Mouse (Mus musculus) brain, adult 10 weeks (tissue): ENCODE measurements around the gene Olfr923. TPM values are rescaled to one million over a fixed set of nuclear protein-coding genes. Genes with fewer than 3 reads are reported as not detected.

ENCODE experiments used
- polyA plus RNA-seq: library from polyadenylated mRNA; stranded (reverse); fragments of 350-450 nt; fragmentation: Illumina TruSeq; extraction: RNeasy Lipid Tissue Mini Kit (QIAGEN cat#74804); gene quantifications from one replicate; pipeline ENCODE4 v1.2.3, GENCODE M21; 2015; ENCODE audit warnings: low read depth, low replicate concordance

Gene Olfr923
- polyA plus RNA-seq, result not detected

DNA sequence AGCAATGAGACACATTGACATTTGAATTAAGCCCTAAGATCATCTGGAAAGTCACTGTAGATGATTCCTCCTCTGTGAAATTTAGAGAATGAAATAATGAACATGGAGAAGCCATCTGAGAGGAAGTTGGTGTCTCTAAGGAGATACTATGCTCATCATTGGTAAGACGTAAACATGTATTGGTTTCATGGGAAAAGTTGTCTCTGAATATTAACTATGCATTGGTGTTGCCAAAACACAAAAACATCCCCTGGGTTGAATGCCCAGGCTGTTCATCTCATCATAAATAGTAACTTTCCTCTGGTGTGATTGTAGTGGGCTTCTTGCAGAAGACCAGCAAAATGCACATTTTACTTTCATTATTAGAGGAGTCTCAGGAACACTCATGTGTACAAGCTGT, at the start of gene Olfr923:
Olfr923 (plus strand) TSS at position 301 of the 400 bp plus-strand sequence.

DNA sequence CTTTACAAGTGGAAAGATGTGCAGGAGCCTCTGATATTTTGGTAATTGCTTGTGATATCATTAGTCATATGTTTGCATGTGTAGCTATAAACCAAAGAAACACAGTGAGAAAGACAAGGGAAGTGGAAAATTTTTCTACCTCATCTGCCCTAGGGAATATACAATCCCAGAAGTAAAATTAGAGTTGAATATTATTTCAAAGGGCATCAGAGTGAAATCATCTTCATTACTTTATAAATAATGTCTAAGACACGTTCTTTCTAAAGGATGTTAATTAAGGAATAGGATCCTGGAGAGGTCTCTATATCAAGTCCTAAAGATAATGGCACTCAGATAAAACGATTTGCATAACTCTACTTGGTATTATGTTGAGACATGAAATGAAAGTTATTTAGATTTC, 12.0 kb upstream of the Olfr923 start, which contains the start of gene Olfr922:
Olfr922 (plus strand) TSS at position 301 of the 400 bp plus-strand sequence.

GRCm38 (mm10) chr9:38844149-38844548, 17.8 kb downstream of the Olfr923 start, which contains the start of gene Olfr924:
Gene Olfr924, plus strand, starts transcription at chr9:38844449.

DNA sequence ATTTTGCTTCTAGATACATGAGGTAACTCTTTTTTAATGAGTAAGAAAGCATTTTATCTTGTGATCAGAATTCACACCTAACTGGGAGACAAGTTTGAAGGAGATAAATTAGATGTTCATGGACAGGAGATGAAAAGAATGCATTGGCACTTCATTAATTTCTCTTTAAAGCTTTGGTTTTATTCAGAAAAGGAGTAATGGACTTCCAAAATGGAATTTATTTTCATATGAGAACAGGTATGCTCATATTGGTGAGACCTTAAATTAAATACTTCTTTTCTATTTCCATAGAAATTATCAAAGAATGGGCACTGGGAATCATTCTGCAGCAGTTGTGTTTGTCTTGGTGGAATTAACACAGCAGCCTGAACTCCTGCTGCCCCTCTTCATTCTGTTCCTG, 28.4 kb downstream of the Olfr923 start, which contains the start of gene Olfr26:
Olfr26 (plus strand) TSS at position 301 of the 400 bp plus-strand sequence.

GRCm38 (mm10) chr9:38876826-38877225, 50.5 kb downstream of the Olfr923 start, which contains the start of gene Olfr926:
Gene Olfr926, plus strand, starts transcription at chr9:38877126.

Other genes with a start within 250 kb of the Olfr923 start
- gene Olfr912, start 246.4 kb upstream of the Olfr923 start, polyA plus RNA-seq, result not detected
- gene Olfr913, start 233.8 kb upstream of the Olfr923 start, polyA plus RNA-seq, result not detected
- not detected for gene Olfr914, start 221.4 kb upstream of the Olfr923 start, polyA plus RNA-seq
- not detected for gene Olfr916, start 166.7 kb upstream of the Olfr923 start, polyA plus RNA-seq
- gene Olfr917, start 160.7 kb upstream of the Olfr923 start, polyA plus RNA-seq, result not detected
- gene Olfr918, start 151.9 kb upstream of the Olfr923 start, polyA plus RNA-seq, result not detected
- gene Olfr919, start 122.9 kb upstream of the Olfr923 start, polyA plus RNA-seq, result not detected
- gene Vwa5a, start 108.3 kb upstream of the Olfr923 start, polyA plus RNA-seq, result 12.1 TPM
- 0.09 TPM for gene Olfr920, start 74.2 kb upstream of the Olfr923 start, polyA plus RNA-seq
- gene Olfr921, start 53.5 kb upstream of the Olfr923 start, polyA plus RNA-seq, result not detected
- gene Olfr922, start 11.9 kb upstream of the Olfr923 start, polyA plus RNA-seq, result not detected
- not detected for gene Olfr924, start 17.9 kb downstream of the Olfr923 start, polyA plus RNA-seq
- gene Olfr26, start 28.5 kb downstream of the Olfr923 start, polyA plus RNA-seq, result not detected
- not detected for gene Olfr926, start 50.6 kb downstream of the Olfr923 start, polyA plus RNA-seq
- not detected for gene Olfr930, start 103.3 kb downstream of the Olfr923 start, polyA plus RNA-seq
- not detected for gene Olfr933, start 145.8 kb downstream of the Olfr923 start, polyA plus RNA-seq
- gene Olfr934, start 161.8 kb downstream of the Olfr923 start, polyA plus RNA-seq, result not detected
- gene Olfr935, start 173.1 kb downstream of the Olfr923 start, polyA plus RNA-seq, result not detected
- not detected for gene Olfr146, start 196.8 kb downstream of the Olfr923 start, polyA plus RNA-seq
- not detected for gene Olfr937, start 238.4 kb downstream of the Olfr923 start, polyA plus RNA-seq